Mouse (Mus musculus) G1E (cell line): ENCODE measurements around the gene Pycr1.

Source experiments
- CTCF ChIP-seq: IDR thresholded peaks from 2 replicates; pipeline ENCODE4 v1.5.1; 2012; ENCODE audit warnings: low read depth, low read length, inconsistent platforms, mixed read lengths
- GATA1 ChIP-seq: IDR thresholded peaks from 2 replicates; pipeline ENCODE4 v1.6.1; 2012; ENCODE audit warnings: borderline replicate concordance, low read length, inconsistent platforms, mixed read lengths
- GATA2 ChIP-seq: IDR thresholded peaks from 2 replicates; pipeline ENCODE4 v1.6.1; 2012; ENCODE audit warnings: low read depth, low read length, inconsistent platforms, borderline replicate concordance
- POLR2AphosphoS5 ChIP-seq: IDR thresholded peaks from 2 replicates; pipeline ENCODE4 v1.6.1; 2012; ENCODE audit warnings: low read depth, low read length, inconsistent platforms; ENCODE audit not compliant: insufficient replicate concordance
- TAL1 ChIP-seq: conservative IDR thresholded peaks from 2 replicates; pipeline ENCODE4 v1.6.1; 2012; ENCODE audit warnings: low read depth, low read length, inconsistent platforms, mixed read lengths

DNA sequence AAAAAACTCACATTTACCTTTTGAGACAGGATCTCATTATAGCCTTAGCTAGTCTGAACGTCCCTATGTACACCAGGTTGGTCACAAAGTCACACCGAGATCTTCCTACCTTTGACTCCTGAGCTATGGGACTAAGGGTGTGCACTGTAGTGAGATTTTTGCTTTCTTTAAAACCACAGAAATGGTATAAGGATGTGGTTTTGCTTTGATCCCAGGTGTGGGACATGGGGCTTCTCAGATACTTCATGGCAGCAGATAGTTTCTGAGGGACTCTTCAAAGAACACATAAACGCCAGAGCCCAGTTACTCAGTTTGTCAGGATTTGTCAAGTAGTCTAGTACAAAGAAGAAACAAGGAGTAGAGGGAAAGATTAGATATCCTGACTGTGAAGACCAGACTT is 42.9 kb downstream of the Pycr1 start:
- no peak for TF ChIP-seq CTCF
- TF ChIP-seq GATA1, result no peak
- TF ChIP-seq TAL1, result no peak
- TF ChIP-seq GATA2, result no peak
- no peak for TF ChIP-seq POLR2AphosphoS5
